ENCODE assay signal across 7 mouse cellular contexts in genomic region chr13:25115429-25115881, GRCm38 (mm10). TPM values are rescaled to one million over a fixed set of nuclear protein-coding genes. Genes with fewer than 3 reads are reported as not detected.
DNase-seq lines count a peak whose midpoint lies in the region; ATAC-seq and TF ChIP-seq lines count a peak whose summit lies in the region.

No protein-coding gene starts in this region.

- no peaks in the 10 kb centered on the region for H3K27me3 ChIP-seq in intestine, embryonic 14.5 days (replicated peaks; ENCODE audit: control insufficient read depth, insufficient read depth, low read length)

- DNase-seq in adrenal gland, postnatal 10 days, result peak; percentile 41
- peak; percentile 24 for DNase-seq in cerebellum, adult 8-10 months
- DNase-seq in frontal cortex, postnatal 10 days (ENCODE audit: low spot score in 2 of 2), result peak; percentile 49 to 61
- peak; percentile 65 for DNase-seq in intestine, embryonic 14.5 days (ENCODE audit: low spot score)
- peak; percentile 68 for DNase-seq in left cerebral cortex, adult 2 months (ENCODE audit: extremely low spot score in 1 of 2, low spot score in 2 of 2)
- DNase-seq in lung, postnatal 4 days, result peak; percentile 8 to 25
- DNase-seq in right cerebral cortex, postnatal 36 days (ENCODE audit: low spot score in 2 of 2), result peak; percentile 78 to 81

- peak; percentile 83 for ATAC-seq in intestine, embryonic 14.5 days (replicated peaks; ENCODE audit: low FRiP score, low TSS enrichment, low read depth)

- peak overlapping the region; percentile 82 for H3K4me2 ChIP-seq in intestine, embryonic 14.5 days (ENCODE audit: low read length)

- no peaks in the 10 kb centered on the region for H3K9me3 ChIP-seq in intestine, embryonic 14.5 days (ENCODE audit: control insufficient read depth, low read length)

- 30% methylated on average over 12 of the region's 12 CpGs for WGBS in intestine, embryonic 14.5 days

- intact Hi-C loops in left cerebral cortex, adult 2 months (cut with DNase I), result loop anchor here (1.0 to 5.0 kb wide), 4 partner anchors 58 to 178 kb away; partner anchors contain the start of genes Aldh5a1, Dcdc2a and Mrs2

- peak overlapping the region; percentile 27; the same call in 1 of the 2 replicates for H3K9ac ChIP-seq in intestine, embryonic 14.5 days (ENCODE audit: low read length)

- no peak for TF ChIP-seq CTCF in left cerebral cortex, adult 2 months (IDR thresholded peaks at IDR 0.05)

- no peak overlapping the region for H3K27ac ChIP-seq in intestine, embryonic 14.5 days (ENCODE audit: low read depth)
- H3K27ac ChIP-seq in left cerebral cortex, adult 2 months, result peak overlapping the region; percentile 76

- no peaks in the 10 kb centered on the region for H3K36me3 ChIP-seq in intestine, embryonic 14.5 days (ENCODE audit: control insufficient read depth, insufficient read depth, low read length)

- peaks cover 2% of the 10 kb centered on the region; the same call in 1 of the 2 replicates for H3K4me1 ChIP-seq in intestine, embryonic 14.5 days (replicated peaks; ENCODE audit: control insufficient read depth, insufficient read depth, low read length)

- H3K4me3 ChIP-seq in intestine, embryonic 14.5 days (ENCODE audit: low read depth, low read length), result peak overlapping the region; percentile 43
- peak overlapping the region; percentile 49 for H3K4me3 ChIP-seq in left cerebral cortex, adult 2 months

RNA-seq across cellular contexts. Expression of gene Dcdc2a, which starts 59.7 kb away (rescaled TPM):
- under 1 TPM; 0.58 to 0.99 TPM for total RNA-seq in adrenal gland, postnatal 10 days (2021)
- polyA plus RNA-seq in intestine, embryonic 14.5 days (2014; fragmentation: Nextera tagmentation; extraction: Ambion mirVana), result 0.09 and 0.70 TPM in 2 replicates
- 1 to 10 TPM; 5.0 to 5.1 TPM for total RNA-seq in left cerebral cortex, adult 2 months (2021)

Comparison
In these comparisons a context has a peak if more than half of its experiments do, and no peak if none do; other contexts are left out.
1. DNase-seq: peak in every context shown above with its lines; median percentile 80 in right cerebral cortex, postnatal 36 days; 68 in left cerebral cortex, adult 2 months; 65 in intestine, embryonic 14.5 days; 55 in frontal cortex, postnatal 10 days; 41 in adrenal gland, postnatal 10 days; 24 in cerebellum, adult 8-10 months; 16 in lung, postnatal 4 days.